Mouse (Mus musculus): ENCODE data around the gene Mettl23.
A peak's percentile ranks its signal among the peaks of the same experiment; 100 is the strongest.
"Not testable (repeated sequence)": the region's sequence is repeated elsewhere in the genome, so short reads cannot be mapped to it uniquely, and the experiment has no call there.

Mettl23 gene

GRCm38 (mm10) chr11:116819932-116820593 lies 23.0 kb upstream of the Mettl23 start:
- DNase-seq, result no peak

- DNase-seq, result no peak
These were observed 21.8 kb upstream of the Mettl23 start for GRCm38 (mm10) chr11:116821057-116821940.

GRCm38 (mm10) chr11:116822215-116822614 lies 20.9 kb upstream of the Mettl23 start:
- DNase-seq, result no peak

GRCm38 (mm10) chr11:116822626-116823025 lies 20.5 kb upstream of the Mettl23 start:
- DNase-seq, result no peak

- DNase-seq, result no peak
These were observed 19.8 kb upstream of the Mettl23 start for GRCm38 (mm10) chr11:116823255-116823654.

- not testable (repeated sequence) for DNase-seq
These were observed 19.2 kb upstream of the Mettl23 start for GRCm38 (mm10) chr11:116823885-116824284.

- no peak for DNase-seq
These were observed 17.8 kb upstream of the Mettl23 start for GRCm38 (mm10) chr11:116825230-116825629.

- DNase-seq, result no peak
These were observed 16.3 kb upstream of the Mettl23 start for GRCm38 (mm10) chr11:116826550-116827504.

GRCm38 (mm10) chr11:116827534-116828165 lies 15.4 kb upstream of the Mettl23 start, which contains the start of gene Mxra7:
TSS of gene Mxra7 (minus strand) at chr11:116828046.
- DNase-seq, result peak; percentile 75

GRCm38 (mm10) chr11:116832172-116832685 lies 10.8 kb upstream of the Mettl23 start:
- no peak for DNase-seq

- DNase-seq, result no peak
These were observed 8.1 kb upstream of the Mettl23 start for GRCm38 (mm10) chr11:116834954-116835353.

GRCm38 (mm10) chr11:116836283-116836682 lies 6.8 kb upstream of the Mettl23 start:
- no peak for DNase-seq

GRCm38 (mm10) chr11:116837441-116837840 lies 5.6 kb upstream of the Mettl23 start:
- DNase-seq, result no peak

GRCm38 (mm10) chr11:116838936-116839335 lies 4.1 kb upstream of the Mettl23 start:
- DNase-seq, result no peak

GRCm38 (mm10) chr11:116839601-116840000 lies 3.5 kb upstream of the Mettl23 start:
- no peak for DNase-seq

GRCm38 (mm10) chr11:116840748-116841147 lies 2.3 kb upstream of the Mettl23 start:
- no peak for DNase-seq

- DNase-seq, result peak; percentile 70
These were observed 382 bp upstream of the Mettl23 start for GRCm38 (mm10) chr11:116842531-116843260.

GRCm38 (mm10) chr11:116846593-116847181 lies 3.6 kb downstream of the Mettl23 start:
- no peak for DNase-seq

GRCm38 (mm10) chr11:116847187-116848085 lies 4.4 kb downstream of the Mettl23 start:
- DNase-seq, result no peak

Data from cerebellum, adult 8-10 months (tissue).